Mouse (Mus musculus) embryonic facial prominence, embryonic 12.5 days (tissue): ENCODE results near the gene Sgip1. TPM values are rescaled to one million over a fixed set of nuclear protein-coding genes. Genes with fewer than 3 reads are reported as not detected.

Experiments
- ATAC-seq: fragments of 200-750 bp; cut with Nextera tagmentation; 2 replicates; pipeline ENCODE4 v1.8.0; 2017; ENCODE audit not compliant: insufficient number of reproducible peaks, insufficient read depth, low FRiP score, low TSS enrichment
- H3K27ac ChIP-seq: fragments of 300-500 bp; sonication (generic); 2 replicates; pipeline ENCODE4 v1.5.1; 2016; ENCODE audit warnings: mild to moderate bottlenecking
- H3K27me3 ChIP-seq: fragments of 300-500 bp; sonication (generic); 2 replicates; pipeline ENCODE4 v1.6.1; 2016; ENCODE audit warnings: mild to moderate bottlenecking, moderate library complexity
- H3K36me3 ChIP-seq: fragments of 300-500 bp; sonication (generic); 2 replicates; pipeline ENCODE4 v1.6.1; 2016; ENCODE audit warnings: mild to moderate bottlenecking
- H3K4me1 ChIP-seq: fragments of 300-500 bp; sonication (generic); 2 replicates; pipeline ENCODE4 v1.6.1; 2016
- H3K4me2 ChIP-seq: fragments of 300-500 bp; sonication (generic); replicated peaks from 2 replicates; pipeline ENCODE4 v1.6.1; 2016; ENCODE audit warnings: mild to moderate bottlenecking, moderate library complexity
- H3K4me3 ChIP-seq: fragments of 300-500 bp; sonication (generic); 2 replicates; pipeline ENCODE4 v1.5.1; 2016; ENCODE audit warnings: mild to moderate bottlenecking
- H3K9ac ChIP-seq: fragments of 300-500 bp; sonication (generic); 2 replicates; pipeline ENCODE4 v1.6.1; 2016; ENCODE audit warnings: mild to moderate bottlenecking, moderate library complexity
- H3K9me3 ChIP-seq: fragments of 300-500 bp; sonication (generic); 2 replicates; pipeline ENCODE4 v1.6.1; 2016; ENCODE audit warnings: mild to moderate bottlenecking, moderate library complexity
- WGBS: fragments of 180-500 bp; shearing (Covaris S2); methylation state at CpG from one replicate; pipeline ENCODE4 v1.1.7; 2016; 5-methylcytosine and 5-hydroxymethylcytosine counted together
- polyA plus RNA-seq: library from polyadenylated mRNA; unstranded; fragments of >200 nt; fragmentation: Nextera tagmentation; extraction: Ambion mirVana; gene quantifications from 2 replicates; pipeline ENCODE4 v1.2.1, GENCODE M21; 2016

Sgip1 gene
- polyA plus RNA-seq, 1 experiment from 2014 or later, result 14.1 TPM

DNA sequence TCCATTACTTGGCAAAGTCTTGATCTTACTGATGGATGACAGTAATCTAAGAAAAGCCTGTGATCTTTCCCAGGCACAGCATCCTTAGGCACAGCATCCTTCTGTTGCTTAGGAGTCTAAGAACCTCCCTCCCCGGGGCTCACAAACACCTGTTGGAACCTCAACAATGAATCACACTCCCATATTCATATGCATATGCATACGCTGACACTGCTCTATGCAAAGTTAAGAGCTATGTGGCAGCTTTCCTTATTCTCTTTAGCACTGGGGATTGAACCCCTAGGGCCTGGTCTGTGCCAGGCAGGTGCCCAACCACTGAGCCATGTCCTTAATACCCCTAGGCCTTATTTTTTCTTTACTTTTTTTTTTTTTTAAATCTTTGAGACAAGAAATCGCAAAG is 111.2 kb downstream of the Sgip1 start:
- ATAC-seq, result no peak
- Histone ChIP-seq H3K27me3 (no peaks in the 10 kb centered on the region), H3K4me3 (no peak overlapping the region), H3K36me3 (no peaks in the 10 kb centered on the region), H3K4me1 (peaks cover 9% of the 10 kb centered on the region; the same call in 1 of the 2 replicates), H3K4me2 (no peak overlapping the region), H3K9ac (no peak overlapping the region), H3K27ac (no peak overlapping the region), H3K9me3 (no peaks in the 10 kb centered on the region)
- 79% methylated on average over 3 of the region's 3 CpGs for WGBS

DNA sequence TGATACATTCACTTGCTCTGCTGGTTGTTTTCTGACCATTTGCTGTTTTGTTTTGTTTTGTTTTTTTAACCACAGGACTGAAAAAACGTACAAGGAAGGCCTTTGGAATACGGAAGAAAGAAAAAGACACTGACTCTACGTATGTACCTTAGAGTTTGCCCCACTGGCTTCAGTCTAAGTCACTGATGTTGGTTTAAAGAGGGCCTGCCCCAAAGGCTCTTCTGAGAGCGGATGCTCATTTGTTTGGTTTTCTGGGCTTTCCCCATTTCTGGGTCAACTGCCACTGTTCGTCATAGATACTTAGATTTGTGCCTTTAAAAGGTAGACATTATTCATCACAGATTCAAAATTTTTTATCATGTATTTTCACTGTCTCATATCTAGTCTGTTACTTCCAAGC is 111.7 kb downstream of the Sgip1 start:
- no peak overlapping the region for H3K4me3 ChIP-seq
- no peaks in the 10 kb centered on the region for H3K27me3 ChIP-seq
- H3K9ac ChIP-seq, result no peak overlapping the region
- H3K36me3 ChIP-seq, result no peaks in the 10 kb centered on the region
- no peak for ATAC-seq
- H3K27ac ChIP-seq, result no peak overlapping the region
- H3K9me3 ChIP-seq, result no peaks in the 10 kb centered on the region
- 80% methylated on average over 5 of the region's 5 CpGs for WGBS
- peaks cover 9% of the 10 kb centered on the region; the same call in 1 of the 2 replicates for H3K4me1 ChIP-seq
- H3K4me2 ChIP-seq, result no peak overlapping the region

DNA sequence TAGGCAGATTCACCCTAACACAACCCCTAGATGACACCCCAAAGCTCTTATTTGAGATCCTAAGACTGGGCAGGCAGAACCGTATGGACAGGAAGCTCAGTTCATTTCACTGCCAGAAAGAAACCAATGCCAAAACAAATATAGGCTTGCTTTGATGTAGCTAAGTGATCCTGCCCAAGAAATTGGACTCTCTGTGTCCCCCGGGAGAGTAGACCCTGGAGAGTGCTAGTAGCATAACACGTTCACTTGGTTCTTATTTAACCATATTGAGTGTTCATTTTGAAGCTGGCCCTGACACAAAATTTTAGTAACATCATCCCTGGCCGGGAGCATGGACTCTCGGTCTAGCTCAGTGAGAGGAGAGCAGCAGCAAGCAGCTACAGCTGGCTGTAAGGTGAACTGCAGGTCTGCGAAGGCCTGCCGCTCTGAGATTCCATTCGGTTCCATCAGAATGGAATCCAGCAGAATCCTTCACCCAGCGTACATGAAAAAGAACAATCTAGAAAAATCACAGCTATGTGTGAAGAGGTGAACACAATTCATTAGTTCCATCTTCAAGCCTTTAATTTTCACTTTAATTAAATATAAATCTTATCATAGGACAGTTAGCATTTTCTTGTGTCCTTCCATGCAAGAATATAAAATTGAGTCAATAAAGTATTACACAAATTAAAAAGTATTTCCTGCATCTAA is 112.4 kb downstream of the Sgip1 start:
- Histone ChIP-seq H3K36me3 (no peaks in the 10 kb centered on the region), H3K9me3 (no peaks in the 10 kb centered on the region), H3K4me1 (peaks cover 9% of the 10 kb centered on the region; the same call in 1 of the 2 replicates), H3K4me2 (no peak overlapping the region), H3K27ac (no peak overlapping the region), H3K27me3 (no peaks in the 10 kb centered on the region), H3K4me3 (no peak overlapping the region), H3K9ac (no peak overlapping the region)
- no peak for ATAC-seq
- WGBS, result 49% methylated on average over 9 of the region's 9 CpGs

DNA sequence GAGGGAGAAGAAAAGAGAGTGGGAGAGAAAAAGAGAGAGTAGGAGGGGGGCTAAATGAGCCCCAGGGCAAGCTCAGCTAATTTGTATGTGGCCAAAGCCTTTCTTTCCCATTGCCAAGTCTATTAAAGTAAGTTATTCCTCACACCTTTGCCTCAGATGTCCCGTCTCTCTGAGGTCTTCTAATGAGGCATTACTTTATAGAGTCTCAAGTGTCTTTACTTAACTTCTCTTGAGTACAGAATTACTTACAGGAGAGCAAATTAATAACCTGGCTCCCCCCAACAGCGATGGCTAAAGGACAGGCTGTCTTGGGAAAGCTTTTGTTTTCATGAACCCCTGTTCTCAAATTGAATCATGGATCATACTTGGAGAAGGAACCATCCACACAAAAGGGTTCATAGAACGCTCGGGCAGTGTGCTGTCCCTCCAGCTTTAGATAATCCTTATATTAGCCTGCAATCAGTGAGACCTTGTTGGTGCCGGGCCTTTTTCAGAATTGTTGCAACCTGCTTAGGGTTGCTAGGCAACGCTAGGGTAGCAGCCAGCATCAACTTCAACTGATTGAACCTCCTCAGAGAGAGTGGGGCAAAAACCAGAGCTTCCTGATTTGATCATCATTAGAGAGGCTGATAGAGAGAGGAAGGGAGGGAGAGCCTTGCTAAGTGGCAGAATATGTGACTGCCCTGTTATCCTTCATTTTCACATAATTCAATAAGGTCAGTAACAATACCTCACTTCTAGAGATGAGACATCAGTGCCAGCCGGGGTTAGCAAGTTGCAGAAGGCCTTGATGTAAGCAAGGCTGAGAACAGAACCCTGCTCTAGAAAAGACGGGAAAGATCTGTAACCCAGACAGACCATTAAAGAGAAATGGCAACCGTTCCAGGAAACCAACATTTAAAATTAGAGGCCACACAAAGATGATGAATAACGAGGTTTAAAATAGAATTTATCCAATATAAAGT is 114.1 kb downstream of the Sgip1 start:
- Histone ChIP-seq H3K27me3 (no peaks in the 10 kb centered on the region), H3K36me3 (no peaks in the 10 kb centered on the region), H3K9ac (no peak overlapping the region), H3K4me2 (no peak overlapping the region), H3K4me3 (no peak overlapping the region), H3K9me3 (no peaks in the 10 kb centered on the region), H3K4me1 (peaks cover 9% of the 10 kb centered on the region; the same call in 1 of the 2 replicates), H3K27ac (no peak overlapping the region)
- 58% methylated on average over 10 of the region's 10 CpGs for WGBS
- ATAC-seq, result no peak

DNA sequence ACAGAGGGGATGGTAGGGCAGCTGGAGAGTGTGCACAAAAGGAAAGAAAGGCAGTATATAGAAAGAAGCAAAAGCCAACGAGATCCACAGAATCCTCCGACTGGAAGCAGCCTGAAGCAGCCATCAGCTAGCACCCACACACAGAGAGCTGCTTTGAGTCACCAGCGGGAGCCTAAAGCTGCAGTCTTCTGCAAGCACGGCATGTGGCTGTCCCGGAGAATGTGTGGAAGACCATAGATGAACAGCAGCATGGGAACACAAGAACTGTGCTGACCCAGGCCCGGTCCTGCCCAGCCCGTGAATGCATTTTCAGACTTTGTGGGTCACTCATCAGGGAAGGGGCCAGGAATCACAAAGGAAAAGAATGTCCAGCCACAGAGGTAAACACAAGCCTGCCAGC is 115.0 kb downstream of the Sgip1 start:
- no peak for ATAC-seq
- Histone ChIP-seq H3K9ac (no peak overlapping the region), H3K4me1 (peaks cover 9% of the 10 kb centered on the region; the same call in 1 of the 2 replicates), H3K4me3 (no peak overlapping the region), H3K9me3 (no peaks in the 10 kb centered on the region), H3K4me2 (no peak overlapping the region), H3K27me3 (no peaks in the 10 kb centered on the region), H3K27ac (no peak overlapping the region), H3K36me3 (no peaks in the 10 kb centered on the region)
- 58% methylated on average over 7 of the region's 7 CpGs for WGBS

DNA sequence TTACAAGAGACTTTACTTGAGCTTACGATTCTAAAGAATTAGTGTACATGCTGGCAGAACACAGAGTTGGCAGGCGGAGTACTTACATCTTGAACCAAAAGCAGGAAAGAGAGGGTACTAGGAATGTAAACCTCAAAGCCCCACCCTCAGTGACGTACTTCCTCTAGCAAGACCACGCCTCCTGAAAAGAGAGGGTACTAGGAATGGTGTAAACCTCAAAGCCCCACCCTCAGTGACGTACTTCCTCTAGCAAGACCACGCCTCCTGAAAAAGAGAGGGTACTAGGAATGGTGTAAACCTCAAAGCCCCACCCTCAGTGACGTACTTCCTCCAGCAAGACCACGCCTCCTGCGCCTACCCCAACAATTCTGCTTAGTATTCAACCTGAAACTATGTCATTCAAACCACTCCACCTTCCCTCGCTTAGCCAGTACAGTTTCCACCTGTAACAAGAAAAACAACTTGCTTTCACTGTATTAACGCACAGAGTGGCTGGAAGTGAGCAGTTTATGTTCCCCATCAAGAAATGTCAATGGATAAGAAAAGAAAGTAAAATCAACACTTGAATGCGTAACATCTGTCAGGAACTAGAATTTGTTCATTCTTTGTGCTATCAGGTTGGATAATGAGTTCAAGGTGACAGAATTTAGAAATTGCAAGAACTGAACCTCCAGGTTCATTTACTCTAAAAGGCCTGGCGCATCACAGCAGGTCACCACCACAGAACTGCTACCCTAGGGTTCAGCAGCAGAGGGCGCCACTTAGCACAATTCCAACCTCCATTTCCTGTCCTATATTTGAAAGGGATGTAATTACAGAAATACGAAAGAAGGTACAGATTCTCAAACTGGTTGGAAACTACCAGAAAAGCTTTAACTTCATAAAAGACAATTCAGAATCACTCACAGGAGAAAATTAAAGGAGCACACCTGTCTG is 118.4 kb downstream of the Sgip1 start:
- Histone ChIP-seq H3K4me2 (no peak overlapping the region), H3K27ac (no peak overlapping the region), H3K9ac (no peak overlapping the region), H3K4me1 (0 out of 2 replicates have a peak, but pooled peaks cover 4% of the 10 kb centered on the region), H3K27me3 (no peaks in the 10 kb centered on the region), H3K36me3 (no peaks in the 10 kb centered on the region), H3K4me3 (no peak overlapping the region), H3K9me3 (no peaks in the 10 kb centered on the region)
- 91% methylated on average over 15 of the region's 15 CpGs for WGBS
- no peak for ATAC-seq

DNA sequence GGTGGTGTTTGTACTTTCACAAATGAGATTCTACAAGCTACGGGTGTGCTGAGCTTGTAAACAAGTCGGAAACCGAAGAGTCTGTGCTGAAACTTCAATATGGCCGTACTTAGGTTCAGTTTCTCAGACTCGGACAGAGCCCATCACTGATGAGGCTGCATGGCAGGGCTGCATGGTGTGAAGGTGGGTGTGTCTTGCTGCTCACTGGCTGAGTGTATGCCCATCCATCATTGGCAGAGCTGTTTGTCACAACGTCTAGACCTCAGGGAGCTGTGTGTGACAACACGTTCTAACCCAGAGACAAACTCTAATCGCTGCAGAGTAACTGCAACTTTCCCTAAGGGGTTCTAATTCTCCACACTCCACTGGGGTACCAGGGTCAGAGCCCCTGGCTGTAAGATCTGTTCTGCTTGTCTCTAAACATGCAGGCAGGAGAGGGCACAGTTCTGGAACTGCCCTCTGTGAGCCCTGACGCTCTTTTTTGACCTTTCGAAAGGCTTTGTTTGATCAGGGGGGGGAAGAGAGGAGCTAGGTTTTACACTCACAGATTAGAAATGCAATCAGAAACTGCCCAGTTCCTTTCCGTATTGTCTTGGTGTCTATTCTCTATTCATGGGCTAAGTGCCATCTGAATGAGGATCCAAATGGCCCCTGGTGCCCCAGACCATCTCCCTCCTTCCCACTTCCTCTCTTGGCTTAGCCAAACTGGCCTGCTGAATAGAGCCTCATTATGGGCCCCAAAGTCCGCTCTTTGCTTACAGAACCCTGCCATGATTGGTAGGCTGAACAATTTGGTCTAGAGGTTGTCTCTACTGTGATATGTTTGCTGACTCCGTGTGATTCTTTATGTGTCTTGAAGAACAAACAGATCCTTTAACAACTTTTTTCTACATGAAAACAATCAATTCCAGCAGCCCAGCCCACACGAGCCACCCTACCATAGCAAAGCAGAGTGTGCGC is 121.9 kb downstream of the Sgip1 start:
- H3K4me3 ChIP-seq, result no peak overlapping the region
- H3K36me3 ChIP-seq, result no peaks in the 10 kb centered on the region
- ATAC-seq, result no peak
- no peak overlapping the region for H3K4me2 ChIP-seq
- no peaks in the 10 kb centered on the region for H3K27me3 ChIP-seq
- 75% methylated on average over 15 of the region's 15 CpGs for WGBS
- no peak overlapping the region for H3K27ac ChIP-seq
- H3K9me3 ChIP-seq, result no peaks in the 10 kb centered on the region
- H3K4me1 ChIP-seq, result no peaks in the 10 kb centered on the region
- H3K9ac ChIP-seq, result no peak overlapping the region

DNA sequence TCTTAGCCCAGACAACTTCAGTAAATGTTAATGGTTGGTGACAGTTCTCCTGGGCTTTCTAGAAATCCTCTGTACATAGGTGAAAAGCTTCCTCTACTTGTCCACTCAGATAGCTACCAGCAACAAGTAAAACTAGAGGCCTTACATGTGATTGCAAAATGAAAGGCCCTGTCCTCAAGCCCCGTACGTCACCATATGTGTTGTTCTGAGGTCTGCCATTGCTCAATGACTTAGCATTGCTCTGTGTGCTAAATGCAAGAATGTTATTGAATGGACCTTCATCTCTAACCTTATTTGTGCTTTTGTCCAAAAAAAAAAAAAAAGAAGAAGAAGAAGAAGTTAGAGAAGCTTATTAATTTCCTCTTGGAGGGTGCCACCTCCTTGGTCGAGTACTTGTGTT is 125.4 kb downstream of the Sgip1 start:
- Histone ChIP-seq H3K4me3 (no peak overlapping the region), H3K9ac (no peak overlapping the region), H3K27ac (no peak overlapping the region), H3K9me3 (no peaks in the 10 kb centered on the region), H3K27me3 (no peaks in the 10 kb centered on the region), H3K4me1 (no peaks in the 10 kb centered on the region), H3K4me2 (no peak overlapping the region), H3K36me3 (no peaks in the 10 kb centered on the region)
- 94% methylated on average over 3 of the region's 3 CpGs for WGBS
- no peak for ATAC-seq

DNA sequence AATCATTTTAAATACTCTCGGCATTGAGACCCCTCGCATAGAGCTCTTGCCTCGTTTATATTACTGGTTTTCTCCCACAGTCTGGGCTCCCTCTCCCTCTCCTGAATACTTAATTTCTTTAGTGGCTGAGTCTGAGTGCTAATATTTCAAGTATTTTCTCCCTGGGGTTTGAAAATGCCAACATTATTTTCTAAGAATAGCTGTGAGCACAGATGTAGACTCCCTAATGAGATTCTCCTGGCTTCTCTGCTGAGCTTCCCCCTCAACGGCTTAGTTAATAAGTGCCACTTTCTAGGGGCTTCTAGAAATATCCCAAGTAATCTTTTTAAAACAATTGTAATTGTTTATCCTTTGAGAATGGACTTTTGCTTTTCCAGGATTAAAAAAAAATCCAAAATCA is 130.2 kb downstream of the Sgip1 start:
- Histone ChIP-seq H3K9ac (no peak overlapping the region), H3K4me2 (no peak overlapping the region), H3K27me3 (no peaks in the 10 kb centered on the region), H3K4me1 (no peaks in the 10 kb centered on the region), H3K36me3 (no peaks in the 10 kb centered on the region), H3K4me3 (no peak overlapping the region), H3K27ac (no peak overlapping the region), H3K9me3 (0 out of 2 replicates have a peak, but pooled peaks cover 3% of the 10 kb centered on the region)
- no peak for ATAC-seq
- 80% methylated on average over 4 of the region's 4 CpGs for WGBS

DNA sequence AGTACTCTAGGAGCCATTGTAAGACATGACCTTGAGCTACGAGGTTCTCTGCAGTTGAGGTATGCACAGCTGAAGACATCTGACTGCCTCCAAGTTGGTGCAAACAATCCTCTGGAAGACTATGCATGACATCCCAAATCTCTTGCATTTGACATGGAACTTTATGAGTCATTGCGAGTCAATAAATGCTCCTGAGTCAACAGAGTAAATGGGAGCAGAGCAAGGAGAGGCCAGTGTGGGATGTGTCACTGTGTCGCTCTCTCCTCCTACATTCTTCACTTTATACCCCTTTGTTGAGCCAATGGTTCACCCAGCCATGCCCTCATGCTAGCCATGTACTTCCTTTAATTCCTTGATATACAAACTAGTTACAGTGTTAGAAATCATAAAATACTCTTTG is 142.0 kb downstream of the Sgip1 start:
- H3K4me3 ChIP-seq, result no peak overlapping the region
- no peaks in the 10 kb centered on the region for H3K36me3 ChIP-seq
- H3K27ac ChIP-seq, result no peak overlapping the region
- H3K9ac ChIP-seq, result no peak overlapping the region
- H3K27me3 ChIP-seq, result no peaks in the 10 kb centered on the region
- H3K4me1 ChIP-seq, result no peaks in the 10 kb centered on the region
- H3K4me2 ChIP-seq, result no peak overlapping the region
- no peaks in the 10 kb centered on the region for H3K9me3 ChIP-seq
- 89% methylated on average over 3 of the region's 3 CpGs for WGBS
- ATAC-seq, result no peak
